Mouse (Mus musculus): ENCODE results near the gene Npffr2.

DNA sequence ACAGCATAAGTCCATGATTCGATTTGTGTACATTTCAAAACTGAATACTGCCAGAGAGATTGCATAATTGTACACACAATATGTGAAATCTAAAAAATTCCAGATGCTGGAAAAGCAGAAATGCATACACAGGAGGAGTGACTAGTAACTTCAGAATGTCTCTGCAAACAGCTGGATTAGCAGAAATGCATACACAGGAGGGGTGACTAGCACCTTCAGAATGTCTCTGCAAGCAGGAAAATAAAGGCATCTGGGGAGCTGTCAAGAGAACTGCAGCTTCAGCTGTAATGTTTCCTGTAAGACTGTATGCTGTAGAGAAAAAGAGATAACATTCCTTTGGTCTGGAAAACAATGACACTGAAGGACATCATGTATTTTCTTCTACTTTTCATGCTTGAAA lies 51.4 kb downstream of the Npffr2 start:
- TF ChIP-seq CTCF (IDR thresholded peaks at IDR 0.05; ENCODE audit: borderline replicate concordance, extremely low read depth, insufficient read depth, insufficient read length) (no peak), POLR2A (IDR thresholded peaks at IDR 0.05; ENCODE audit: borderline replicate concordance, extremely low read depth, insufficient read depth, insufficient read length, poor library complexity, severe bottlenecking) (no peak)

All from brain, embryonic 14.5 days (tissue).